Mouse (Mus musculus) liver, embryonic 14.5 days (tissue): Measurements from ENCODE around the gene Hdac11. TPM values are rescaled to one million over a fixed set of nuclear protein-coding genes. Genes with fewer than 3 reads are reported as not detected.

Experiments used
- ATAC-seq: fragments of 200-750 bp; cut with Nextera tagmentation; 2 replicates; pipeline ENCODE4 v1.8.0; 2017; ENCODE audit warnings: moderate number of reproducible peaks, mild to moderate bottlenecking, moderate library complexity; ENCODE audit not compliant: insufficient read depth
- DNase-seq, 3 experiments: peaks; one replicate each; pipeline ENCODE4 v3.0.0-alpha.2; 2012 to 2013; ENCODE audit warnings: low read depth in 3 of 3, low spot score in 3 of 3
- H3K27ac ChIP-seq: fragments of 300-500 bp; sonication (generic); 2 replicates; pipeline ENCODE4 v1.5.1; 2014; ENCODE audit warnings: moderate library complexity, mild to moderate bottlenecking, control low read depth, inconsistent platforms
- H3K27me3 ChIP-seq: fragments of 300-500 bp; sonication (generic); 2 replicates; pipeline ENCODE4 v1.6.1; 2014; ENCODE audit warnings: mild to moderate bottlenecking, low read length, moderate library complexity; ENCODE audit not compliant: control insufficient read depth, insufficient read depth
- H3K36me3 ChIP-seq: fragments of 300-500 bp; sonication (generic); replicated peaks from 2 replicates; pipeline ENCODE4 v1.6.1; 2014; ENCODE audit warnings: low read depth; ENCODE audit not compliant: control insufficient read depth, insufficient read depth
- H3K4me1 ChIP-seq, 2 experiments: fragments of 200-500 bp in 1 of 2; fragments of 300-500 bp in 1 of 2; sonication (generic) in 1 of 2; replicated peaks; 2 replicates each; pipeline ENCODE4 v1.6.1; 2012 to 2014; ENCODE audit warnings: antibody characterized with exemption in 1 of 2, inconsistent platforms in 1 of 2, low read length in 1 of 2; ENCODE audit not compliant: control insufficient read depth in 2 of 2, insufficient read depth in 2 of 2
- H3K4me2 ChIP-seq: fragments of 300-500 bp; sonication (generic); 2 replicates; pipeline ENCODE4 v1.6.1; 2014; ENCODE audit warnings: low read depth, mild to moderate bottlenecking, control low read depth, moderate library complexity
- H3K4me3 ChIP-seq, 2 experiments: fragments of 200-500 bp in 1 of 2; fragments of 300-500 bp in 1 of 2; sonication (generic) in 1 of 2; 2 replicates each; pipeline ENCODE4 v1.5.1; 2012 to 2014; ENCODE audit warnings: low read depth in 2 of 2, low read length in 2 of 2, mild to moderate bottlenecking in 2 of 2, control low read depth in 1 of 2, inconsistent platforms in 1 of 2, moderate library complexity in 1 of 2; ENCODE audit not compliant: insufficient read depth in 1 of 2
- H3K9ac ChIP-seq: fragments of 300-500 bp; sonication (generic); replicated peaks from 2 replicates; pipeline ENCODE4 v1.6.1; 2014; ENCODE audit warnings: mild to moderate bottlenecking, control low read depth, moderate library complexity
- H3K9me3 ChIP-seq: fragments of 300-500 bp; sonication (generic); 2 replicates; pipeline ENCODE4 v1.6.1; 2016; ENCODE audit warnings: low read length, mixed read lengths; ENCODE audit not compliant: control insufficient read depth
- CTCF ChIP-seq: IDR thresholded peaks from 2 replicates; pipeline ENCODE4 v1.5.1; 2016; ENCODE audit warnings: antibody characterized with exemption, low read depth, control low read depth
- EP300 ChIP-seq: IDR thresholded peaks from 2 replicates; pipeline ENCODE4 v1.6.1; 2016; ENCODE audit warnings: antibody characterized with exemption, low read depth
- WGBS: fragments of 180-500 bp; shearing (Covaris S2); extraction: QIAGEN DNeasy Blood & Tissue Kit; methylation state at CpG from one replicate; pipeline ENCODE4 v1.1.7; 2014; ENCODE audit not compliant: insufficient replicate concordance; 5-methylcytosine and 5-hydroxymethylcytosine counted together
- polyA plus RNA-seq, 2 experiments: library from polyadenylated mRNA; depleted of rRNA in 1 of 2; stranded (reverse) in 1 of 2; unstranded in 1 of 2; fragments of >200 nt; fragmentation: Nextera tagmentation in 1 of 2; extraction: Ambion mirVana in 1 of 2; gene quantifications; 2 replicates each; pipeline versions ENCODE4 v1.2.1 to v1.2.3; 2012 to 2014

Hdac11 gene
- polyA plus RNA-seq, 2 experiments = 4.8 to 12.1 TPM

GRCm38 (mm10) chr6:91183980-91184379 lies 27.5 kb downstream of the Hdac11 start:
- no peaks in the 10 kb centered on the region for H3K36me3 ChIP-seq
- no peak for DNase-seq
- TF ChIP-seq CTCF (no peak), EP300 (no peak)
- 35% methylated on average over 2 of the region's 2 CpGs for WGBS
- H3K9ac ChIP-seq = no peak overlapping the region
- 0 out of 4 replicates have a peak, but pooled peaks cover 0 to 2% of the 10 kb centered on the region in 2 experiments for H3K4me1 ChIP-seq
- no peak for ATAC-seq
- no peak overlapping the region for H3K4me3 ChIP-seq
- H3K27ac ChIP-seq = no peak overlapping the region
- no peak overlapping the region for H3K4me2 ChIP-seq
- no peaks in the 10 kb centered on the region for H3K9me3 ChIP-seq
- H3K27me3 ChIP-seq = no peaks in the 10 kb centered on the region

GRCm38 (mm10) chr6:91184776-91185175 lies 28.3 kb downstream of the Hdac11 start:
- Histone ChIP-seq H3K9me3 (no peaks in the 10 kb centered on the region), H3K9ac (no peak overlapping the region), H3K27me3 (no peaks in the 10 kb centered on the region), H3K36me3 (no peaks in the 10 kb centered on the region), H3K27ac (no peak overlapping the region), H3K4me3 (no peak overlapping the region), H3K4me2 (no peak overlapping the region), H3K4me1 (0 out of 4 replicates have a peak, but pooled peaks cover 0 to 2% of the 10 kb centered on the region in 2 experiments)
- no peak for TF ChIP-seq EP300
- TF ChIP-seq CTCF = no peak
- DNase-seq = no peak
- ATAC-seq = no peak
- WGBS = 48% methylated on average over 3 of the region's 3 CpGs

GRCm38 (mm10) chr6:91185502-91185901 lies 29.0 kb downstream of the Hdac11 start:
- Histone ChIP-seq H3K4me3 (no peak overlapping the region), H3K4me1 (0 out of 4 replicates have a peak, but pooled peaks cover 0 to 2% of the 10 kb centered on the region in 2 experiments), H3K27me3 (no peaks in the 10 kb centered on the region), H3K4me2 (no peak overlapping the region), H3K36me3 (no peaks in the 10 kb centered on the region), H3K9me3 (no peaks in the 10 kb centered on the region), H3K9ac (no peak overlapping the region), H3K27ac (no peak overlapping the region)
- DNase-seq = no peak
- TF ChIP-seq CTCF (no peak), EP300 (no peak)
- 59% methylated on average over 5 of the region's 5 CpGs for whole genome bisulfite sequencing
- no peak for ATAC-seq

- no peak for DNase-seq
- TF ChIP-seq CTCF = peak; percentile 98
- TF ChIP-seq EP300 = no peak
These were observed 29.9 kb downstream of the Hdac11 start for GRCm38 (mm10) chr6:91186161-91186931.

GRCm38 (mm10) chr6:91186934-91187333 lies 30.5 kb downstream of the Hdac11 start:
- Histone ChIP-seq H3K36me3 (no peaks in the 10 kb centered on the region), H3K27me3 (no peaks in the 10 kb centered on the region), H3K9ac (no peak overlapping the region), H3K4me2 (no peak overlapping the region), H3K27ac (no peak overlapping the region), H3K9me3 (no peaks in the 10 kb centered on the region), H3K4me3 (no peak overlapping the region), H3K4me1 (0 out of 4 replicates have a peak, but pooled peaks cover 0 to 2% of the 10 kb centered on the region in 2 experiments)
- no peak for ATAC-seq
- no peak for DNase-seq
- 56% methylated on average over 6 of the region's 6 CpGs for WGBS
- no peak for TF ChIP-seq EP300
- TF ChIP-seq CTCF = no peak

More at GRCm38 (mm10) chr6:91186161-91186931, 29.9 kb downstream of the Hdac11 start:
- Histone ChIP-seq H3K27ac (no peak overlapping the region), H3K4me1 (0 out of 4 replicates have a peak, but pooled peaks cover 0 to 2% of the 10 kb centered on the region in 2 experiments), H3K27me3 (no peaks in the 10 kb centered on the region), H3K4me3 (no peak overlapping the region), H3K9ac (no peak overlapping the region), H3K36me3 (no peaks in the 10 kb centered on the region), H3K4me2 (no peak overlapping the region), H3K9me3 (no peaks in the 10 kb centered on the region)
- WGBS = 36% methylated on average over 4 of the region's 4 CpGs
- peak; percentile 58; the same call in 1 of the 2 replicates for ATAC-seq
